Mouse (Mus musculus) kidney, embryonic 14.5 days (tissue): ENCODE measurements around the gene Caskin1. TPM values are rescaled to one million over a fixed set of nuclear protein-coding genes. Genes with fewer than 3 reads are reported as not detected.

Source experiments
- ATAC-seq: fragments of 200-750 bp; cut with Nextera tagmentation; 2 replicates; pipeline ENCODE4 v1.8.0; 2017; ENCODE audit warnings: moderate number of reproducible peaks, mild to moderate bottlenecking, moderate TSS enrichment, moderate library complexity; ENCODE audit not compliant: low FRiP score, low TSS enrichment
- H3K27ac ChIP-seq: fragments of 300-500 bp; sonication (generic); 2 replicates; pipeline ENCODE4 v1.5.1; 2014; ENCODE audit warnings: low read depth, mild to moderate bottlenecking, low read length, moderate library complexity, mixed read lengths
- H3K27me3 ChIP-seq: fragments of 300-500 bp; sonication (generic); 2 replicates; pipeline ENCODE4 v1.6.1; 2014; ENCODE audit warnings: mild to moderate bottlenecking, low read length; ENCODE audit not compliant: control insufficient read depth, insufficient read depth
- H3K36me3 ChIP-seq: fragments of 300-500 bp; sonication (generic); 2 replicates; pipeline ENCODE4 v1.6.1; 2014; ENCODE audit warnings: low read length, mixed read lengths; ENCODE audit not compliant: control insufficient read depth, insufficient read depth
- H3K4me1 ChIP-seq: fragments of 300-500 bp; sonication (generic); 2 replicates; pipeline ENCODE4 v1.6.1; 2014; ENCODE audit warnings: low read length, mixed read lengths; ENCODE audit not compliant: control insufficient read depth, insufficient read depth
- H3K4me2 ChIP-seq: fragments of 300-500 bp; sonication (generic); replicated peaks from 2 replicates; pipeline ENCODE4 v1.6.1; 2014; ENCODE audit warnings: low read depth, mild to moderate bottlenecking, low read length
- H3K4me3 ChIP-seq: fragments of 300-500 bp; sonication (generic); 2 replicates; pipeline ENCODE4 v1.5.1; 2014; ENCODE audit warnings: mild to moderate bottlenecking, low read length
- H3K9ac ChIP-seq: fragments of 300-500 bp; sonication (generic); 2 replicates; pipeline ENCODE4 v1.6.1; 2014; ENCODE audit warnings: low read depth, mild to moderate bottlenecking, low read length, moderate library complexity
- H3K9me3 ChIP-seq: fragments of 300-500 bp; sonication (generic); 2 replicates; pipeline ENCODE4 v1.6.1; 2016; ENCODE audit warnings: low read length; ENCODE audit not compliant: control insufficient read depth
- WGBS: fragments of 180-500 bp; shearing (Covaris S2); extraction: QIAGEN DNeasy Blood & Tissue Kit; methylation state at CpG from one replicate; pipeline ENCODE4 v1.1.7; 2014; 5-methylcytosine and 5-hydroxymethylcytosine counted together
- polyA plus RNA-seq: library from polyadenylated mRNA; unstranded; fragments of >200 nt; fragmentation: Nextera tagmentation; extraction: Ambion mirVana; gene quantifications from 2 replicates; pipeline ENCODE4 v1.2.1, GENCODE M21; 2014

Caskin1 gene
- polyA plus RNA-seq, 1 experiment from 2014 or later: 1.8 TPM

DNA sequence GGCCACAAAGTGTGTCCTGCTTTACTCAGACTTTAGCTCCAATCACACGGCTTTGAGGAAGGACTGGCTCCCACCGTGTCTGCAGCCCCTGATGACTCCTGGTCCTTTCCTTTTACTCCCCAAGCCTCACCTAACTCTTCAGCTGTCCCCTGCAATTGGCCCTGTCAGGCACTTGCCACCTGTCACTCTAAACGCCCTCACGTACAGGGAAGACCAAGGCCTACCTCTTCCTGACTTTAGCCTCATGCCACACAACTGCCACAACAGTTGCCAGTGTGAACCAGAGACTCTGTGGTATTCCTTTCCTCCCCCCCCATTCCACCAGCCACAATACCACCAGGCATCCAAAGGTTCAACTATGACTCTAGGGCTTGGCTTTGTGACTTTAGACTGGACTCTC is 32.0 kb downstream of the Caskin1 start:
- H3K4me2 ChIP-seq: no peak overlapping the region
- no peak overlapping the region for H3K9ac ChIP-seq
- H3K9me3 ChIP-seq: no peaks in the 10 kb centered on the region
- 89% methylated on average over 4 of the region's 4 CpGs for WGBS
- no peak for ATAC-seq
- H3K4me1 ChIP-seq: no peaks in the 10 kb centered on the region
- H3K27me3 ChIP-seq: no peaks in the 10 kb centered on the region
- H3K27ac ChIP-seq: no peak overlapping the region
- H3K36me3 ChIP-seq: peaks cover 34% of the 10 kb centered on the region
- no peak overlapping the region for H3K4me3 ChIP-seq

DNA sequence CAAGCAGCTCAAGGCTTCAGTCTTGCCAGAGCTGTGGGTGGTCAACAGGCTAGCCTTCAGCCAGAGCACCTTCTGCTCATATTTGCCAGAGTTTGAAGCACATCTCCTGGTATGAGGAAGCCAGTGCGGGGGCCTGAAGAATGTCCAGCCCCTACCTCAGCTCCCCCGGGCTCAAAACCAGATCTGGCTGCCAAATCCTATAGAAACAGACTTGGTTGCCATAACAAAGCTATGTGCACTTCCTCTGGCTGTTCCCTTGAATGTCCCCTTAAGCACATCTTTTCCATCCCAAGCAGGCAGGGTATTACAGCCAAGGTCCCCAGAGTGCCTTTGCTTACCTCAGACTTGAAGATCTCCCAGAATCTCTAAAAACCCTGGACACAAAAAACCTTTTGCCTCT is 36.3 kb downstream of the Caskin1 start:
- H3K9me3 ChIP-seq: no peaks in the 10 kb centered on the region
- H3K4me3 ChIP-seq: no peak overlapping the region
- no peak overlapping the region for H3K4me2 ChIP-seq
- no peak overlapping the region for H3K27ac ChIP-seq
- H3K9ac ChIP-seq: no peak overlapping the region
- no peaks in the 10 kb centered on the region for H3K27me3 ChIP-seq
- H3K4me1 ChIP-seq: peaks cover 14% of the 10 kb centered on the region
- peaks cover 6% of the 10 kb centered on the region for H3K36me3 ChIP-seq
- WGBS: 83% methylated on average over 2 of the region's 2 CpGs
- ATAC-seq: no peak

- Histone ChIP-seq H3K9ac (peak overlapping the region; percentile 83), H3K4me2 (peak overlapping the region; percentile 60), H3K36me3 (peaks cover 21% of the 10 kb centered on the region), H3K4me3 (peak overlapping the region; percentile 81), H3K27me3 (no peaks in the 10 kb centered on the region), H3K4me1 (peaks cover 24% of the 10 kb centered on the region), H3K27ac (peak overlapping the region; percentile 57; the same call in 1 of the 2 replicates), H3K9me3 (no peaks in the 10 kb centered on the region)
- ATAC-seq: peak; percentile 1; the same call in 1 of the 2 replicates
- WGBS: under 1% methylated on average over 19 of the region's 19 CpGs
These were observed 38.9 kb downstream of the Caskin1 start for GRCm38 (mm10) chr17:24527315-24527714.

DNA sequence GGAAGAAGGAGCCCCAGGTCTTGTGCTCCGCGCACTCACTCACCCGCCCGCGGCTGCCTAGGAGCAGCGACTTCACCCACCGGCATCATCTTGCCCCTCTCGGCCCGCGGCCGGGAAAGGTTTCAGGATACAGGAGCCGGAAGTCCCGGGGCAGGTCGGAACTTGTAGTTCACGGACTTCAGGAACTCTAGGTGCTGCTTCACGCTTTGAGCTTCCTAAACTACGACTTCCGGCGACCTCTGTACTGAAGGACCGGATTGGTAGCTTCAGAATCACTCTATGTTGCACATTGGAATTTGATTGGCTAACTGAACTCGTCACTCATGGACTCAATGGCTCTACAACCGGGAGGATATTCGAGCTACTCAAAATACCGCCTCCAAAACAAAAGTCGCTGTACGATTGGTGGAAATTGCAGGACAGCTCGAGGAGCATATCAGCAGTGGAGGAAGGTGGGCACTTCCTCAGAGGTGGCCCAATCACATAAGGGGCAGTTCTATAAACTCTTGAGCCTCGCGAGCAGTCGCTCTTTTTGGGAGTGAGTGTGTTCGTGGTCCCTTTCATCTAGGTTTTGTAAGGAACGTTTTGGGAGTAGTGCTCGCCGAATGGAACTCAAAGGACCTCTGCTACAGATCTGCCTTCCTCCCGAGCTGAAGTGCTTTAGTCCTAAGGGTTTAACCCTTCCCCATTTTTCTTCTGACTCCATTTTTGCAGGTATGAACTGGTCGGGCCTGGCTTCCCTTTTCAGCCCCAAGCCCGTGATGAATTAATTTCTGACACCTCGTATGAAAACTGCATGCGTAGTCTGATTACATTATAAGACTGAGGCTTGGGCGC is 39.5 kb downstream of the Caskin1 start, which contains the start of gene Traf7:
Gene Traf7 (minus strand): TSS at position 216 of the 837 bp plus-strand sequence.
- Histone ChIP-seq H3K4me3 (peak within 1 kb of the TSS; percentile 81), H3K4me2 (peak within 1 kb of the TSS; percentile 79), H3K27me3 (no peaks in the 10 kb centered on the region), H3K27ac (peak within 1 kb of the TSS; percentile 90), H3K4me1 (peaks cover 27% of the 10 kb centered on the region), H3K9ac (peak within 1 kb of the TSS; percentile 83), H3K36me3 (peaks cover 21% of the 10 kb centered on the region), H3K9me3 (no peaks in the 10 kb centered on the region)
- WGBS: under 1% methylated on average over 40 of the region's 40 CpGs
- ATAC-seq: peak; percentile 96

DNA sequence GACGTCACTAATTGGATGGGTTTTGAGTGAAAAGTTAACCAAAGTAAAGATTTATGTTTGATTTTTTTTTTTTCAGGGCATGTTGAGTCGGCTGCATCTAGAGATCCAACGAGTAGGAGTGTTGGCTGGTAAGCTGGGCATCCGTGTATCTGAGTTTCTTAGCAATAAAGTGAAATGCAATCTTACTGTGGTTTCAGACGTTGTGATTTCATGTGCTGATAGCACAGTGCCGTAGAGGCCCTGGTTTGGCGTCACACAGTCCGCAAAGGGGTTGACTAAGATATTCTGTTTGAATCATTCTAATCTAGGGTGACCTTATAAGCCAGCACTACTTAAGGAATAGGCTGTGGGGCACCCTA is 40.1 kb downstream of the Caskin1 start:
- peaks cover 33% of the 10 kb centered on the region for H3K4me1 ChIP-seq

GRCm38 (mm10) chr17:24529007-24529451 is 40.6 kb downstream of the Caskin1 start:
- peak overlapping the region; percentile 78 for H3K9ac ChIP-seq
- no peaks in the 10 kb centered on the region for H3K9me3 ChIP-seq
- peak overlapping the region; percentile 62 for H3K4me3 ChIP-seq
- no peak for ATAC-seq
- H3K4me1 ChIP-seq: peaks cover 33% of the 10 kb centered on the region
- H3K36me3 ChIP-seq: peaks cover 21% of the 10 kb centered on the region
- peak overlapping the region; percentile 90 for H3K27ac ChIP-seq
- 1% methylated on average over 4 of the region's 4 CpGs for WGBS
- H3K4me2 ChIP-seq: peak overlapping the region; percentile 79
- H3K27me3 ChIP-seq: no peaks in the 10 kb centered on the region

More for the DNA sequence above, 40.1 kb downstream of the Caskin1 start:
- ATAC-seq: no peak
- Histone ChIP-seq H3K4me3 (peak overlapping the region; percentile 62), H3K27ac (peak overlapping the region; percentile 90), H3K9ac (peak overlapping the region; percentile 78), H3K4me2 (peak overlapping the region; percentile 79), H3K27me3 (no peaks in the 10 kb centered on the region), H3K9me3 (no peaks in the 10 kb centered on the region), H3K36me3 (peaks cover 21% of the 10 kb centered on the region)
- WGBS: 0% methylated on average over 8 of the region's 8 CpGs

GRCm38 (mm10) chr17:24529883-24530282 is 41.5 kb downstream of the Caskin1 start:
- peak overlapping the region; percentile 62 for H3K4me3 ChIP-seq
- no peaks in the 10 kb centered on the region for H3K27me3 ChIP-seq
- 22% methylated on average over 5 of the region's 5 CpGs for WGBS
- peaks cover 21% of the 10 kb centered on the region for H3K36me3 ChIP-seq
- H3K4me2 ChIP-seq: peak overlapping the region; percentile 79
- H3K9me3 ChIP-seq: no peaks in the 10 kb centered on the region
- peak overlapping the region; percentile 78 for H3K9ac ChIP-seq
- H3K27ac ChIP-seq: peak overlapping the region; percentile 90
- peaks cover 33% of the 10 kb centered on the region for H3K4me1 ChIP-seq
- no peak for ATAC-seq

- H3K27ac ChIP-seq: peak overlapping the region; percentile 90; the same call in 1 of the 2 replicates
- H3K4me2 ChIP-seq: peak overlapping the region; percentile 79
- H3K4me3 ChIP-seq: peak overlapping the region; percentile 62; the same call in 1 of the 2 replicates
- H3K9me3 ChIP-seq: no peaks in the 10 kb centered on the region
- ATAC-seq: no peak
- no peaks in the 10 kb centered on the region for H3K27me3 ChIP-seq
- H3K9ac ChIP-seq: peak overlapping the region; percentile 78
- peaks cover 21% of the 10 kb centered on the region for H3K36me3 ChIP-seq
- 38% methylated on average over 8 of the region's 8 CpGs for WGBS
- H3K4me1 ChIP-seq: peaks cover 33% of the 10 kb centered on the region
These were observed 42.1 kb downstream of the Caskin1 start for GRCm38 (mm10) chr17:24530361-24531050.
